Mouse (Mus musculus) lung, adult 2 months (tissue): Measurements from ENCODE around the gene Slc45a3.

Experiments
- CTCF ChIP-seq: fragments of 200-500 bp; IDR thresholded peaks from 2 replicates; pipeline ENCODE4 v1.5.1; 2011; ENCODE audit warnings: mild to moderate bottlenecking, low read length, control low read depth; ENCODE audit not compliant: insufficient read depth
- POLR2A ChIP-seq: fragments of 200-500 bp; IDR thresholded peaks from 2 replicates; pipeline ENCODE4 v1.6.1; 2011; ENCODE audit warnings: low read depth, mild to moderate bottlenecking, control low read depth, low read length, borderline replicate concordance; ENCODE audit errors: extremely low read depth

DNA sequence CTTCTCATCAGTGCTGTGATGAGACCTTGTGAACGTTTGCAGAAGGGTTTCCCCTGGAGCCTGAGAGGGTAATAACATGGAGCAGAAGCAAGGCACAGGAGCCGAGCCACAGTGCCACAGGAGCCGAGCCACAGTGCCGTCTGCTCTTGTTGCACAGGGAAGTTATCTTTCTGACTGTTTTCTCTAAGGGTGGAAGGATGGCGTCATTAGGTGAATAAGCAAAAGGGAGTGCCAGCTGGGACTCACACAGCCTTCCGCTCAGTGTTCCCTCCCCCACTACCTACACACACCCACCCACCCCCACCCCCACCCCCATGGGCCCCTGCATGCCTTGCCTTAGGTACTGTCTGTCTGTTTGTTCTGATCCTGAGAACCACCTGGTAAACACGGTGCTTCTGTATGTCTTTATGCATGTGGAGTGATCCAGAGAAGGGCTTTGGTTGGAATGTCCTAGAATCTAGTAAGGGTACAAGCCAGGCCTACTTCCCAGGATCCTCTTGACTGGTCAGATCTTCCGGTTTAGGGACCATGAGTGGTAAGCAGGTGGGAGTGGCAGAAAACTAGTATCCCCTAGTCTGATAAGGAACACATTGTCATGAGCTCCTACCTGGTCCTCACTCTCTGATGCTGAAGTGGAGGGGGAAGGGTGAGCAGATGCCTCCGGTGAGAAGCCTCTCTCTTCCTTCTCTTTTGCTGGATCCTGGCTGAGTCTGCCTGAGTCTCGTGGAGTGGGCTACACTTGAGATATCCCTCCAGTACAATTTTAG is 16.9 kb upstream of the Slc45a3 start:
- TF ChIP-seq CTCF (no peak), POLR2A (no peak)
